Mouse (Mus musculus) heart, embryonic 12.5 days (tissue): Measurements from ENCODE around the gene Rad51b. TPM values are rescaled to one million over a fixed set of nuclear protein-coding genes. Genes with fewer than 3 reads are reported as not detected.

Source experiments
- ATAC-seq: fragments of 200-750 bp; cut with Nextera tagmentation; 2 replicates; pipeline ENCODE4 v1.8.0; 2017; ENCODE audit warnings: moderate TSS enrichment, moderate library complexity; ENCODE audit not compliant: insufficient number of reproducible peaks, low FRiP score
- H3K27ac ChIP-seq: fragments of 300-500 bp; sonication (generic); 2 replicates; pipeline ENCODE4 v1.5.1; 2016; ENCODE audit warnings: mild to moderate bottlenecking, moderate library complexity; ENCODE audit not compliant: poor library complexity, severe bottlenecking
- H3K27me3 ChIP-seq: fragments of 300-500 bp; sonication (generic); replicated peaks from 2 replicates; pipeline ENCODE4 v1.6.1; 2016; ENCODE audit warnings: mild to moderate bottlenecking, moderate library complexity
- H3K36me3 ChIP-seq: fragments of 300-500 bp; sonication (generic); 2 replicates; pipeline ENCODE4 v1.6.1; 2016; ENCODE audit warnings: mild to moderate bottlenecking, moderate library complexity
- H3K4me1 ChIP-seq: fragments of 300-500 bp; sonication (generic); replicated peaks from 2 replicates; pipeline ENCODE4 v1.6.1; 2016; ENCODE audit warnings: mild to moderate bottlenecking
- H3K4me2 ChIP-seq: fragments of 300-500 bp; sonication (generic); 2 replicates; pipeline ENCODE4 v1.6.1; 2016; ENCODE audit warnings: mild to moderate bottlenecking, moderate library complexity
- H3K4me3 ChIP-seq: fragments of 300-500 bp; sonication (generic); 2 replicates; pipeline ENCODE4 v1.5.1; 2016; ENCODE audit warnings: mild to moderate bottlenecking
- H3K9ac ChIP-seq: fragments of 300-500 bp; sonication (generic); 2 replicates; pipeline ENCODE4 v1.6.1; 2016; ENCODE audit warnings: mild to moderate bottlenecking, moderate library complexity
- H3K9me3 ChIP-seq: fragments of 300-500 bp; sonication (generic); replicated peaks from 2 replicates; pipeline ENCODE4 v1.6.1; 2016; ENCODE audit warnings: mild to moderate bottlenecking, moderate library complexity
- WGBS: fragments of 180-500 bp; shearing (Covaris S2); methylation state at CpG from one replicate; pipeline ENCODE4 v1.1.7; 2016; 5-methylcytosine and 5-hydroxymethylcytosine counted together
- polyA plus RNA-seq: library from polyadenylated mRNA; unstranded; fragments of >200 nt; fragmentation: Nextera tagmentation; extraction: Ambion mirVana; gene quantifications from 2 replicates; pipeline ENCODE4 v1.2.1, GENCODE M21; 2016

The Rad51b gene
- polyA plus RNA-seq, 1 experiment from 2014 or later = 4.6 TPM

- WGBS = 85% methylated on average over 5 of the region's 5 CpGs
- Histone ChIP-seq H3K4me2 (no peak overlapping the region), H3K9me3 (peaks cover 8% of the 10 kb centered on the region), H3K36me3 (peaks cover 6% of the 10 kb centered on the region; the same call in 1 of the 2 replicates), H3K27me3 (no peaks in the 10 kb centered on the region), H3K27ac (no peak overlapping the region), H3K4me1 (0 out of 2 replicates have a peak, but pooled peaks cover 4% of the 10 kb centered on the region), H3K9ac (no peak overlapping the region), H3K4me3 (no peak overlapping the region)
- ATAC-seq = no peak
These were observed 484.7 kb downstream of the Rad51b start for GRCm38 (mm10) chr12:79781788-79782187.

- H3K9me3 ChIP-seq = peaks cover 8% of the 10 kb centered on the region
- peaks cover 6% of the 10 kb centered on the region; the same call in 1 of the 2 replicates for H3K36me3 ChIP-seq
- WGBS = 90% methylated on average over 6 of the region's 6 CpGs
- no peak overlapping the region for H3K9ac ChIP-seq
- H3K27me3 ChIP-seq = no peaks in the 10 kb centered on the region
- no peak overlapping the region for H3K4me3 ChIP-seq
- 0 out of 2 replicates have a peak, but pooled peaks cover 4% of the 10 kb centered on the region for H3K4me1 ChIP-seq
- no peak; the same call in 1 of the 2 replicates for ATAC-seq
- no peak overlapping the region for H3K27ac ChIP-seq
- H3K4me2 ChIP-seq = no peak overlapping the region
These were observed 485.5 kb downstream of the Rad51b start for GRCm38 (mm10) chr12:79782444-79783117.

GRCm38 (mm10) chr12:79784159-79784558 lies 487.1 kb downstream of the Rad51b start:
- Histone ChIP-seq H3K9me3 (peaks cover 8% of the 10 kb centered on the region), H3K27ac (no peak overlapping the region), H3K9ac (no peak overlapping the region), H3K27me3 (no peaks in the 10 kb centered on the region), H3K36me3 (peaks cover 6% of the 10 kb centered on the region; the same call in 1 of the 2 replicates), H3K4me3 (no peak overlapping the region), H3K4me2 (no peak overlapping the region), H3K4me1 (0 out of 2 replicates have a peak, but pooled peaks cover 4% of the 10 kb centered on the region)
- ATAC-seq = no peak
- 71% methylated on average over 7 of the region's 7 CpGs for WGBS

GRCm38 (mm10) chr12:79785691-79786090 lies 488.6 kb downstream of the Rad51b start:
- 87% methylated on average over 3 of the region's 3 CpGs for WGBS
- no peak overlapping the region for H3K9ac ChIP-seq
- H3K4me3 ChIP-seq = no peak overlapping the region
- ATAC-seq = no peak
- H3K4me2 ChIP-seq = no peak overlapping the region
- no peaks in the 10 kb centered on the region for H3K27me3 ChIP-seq
- H3K9me3 ChIP-seq = peaks cover 8% of the 10 kb centered on the region
- no peaks in the 10 kb centered on the region for H3K4me1 ChIP-seq
- peaks cover 6% of the 10 kb centered on the region; the same call in 1 of the 2 replicates for H3K36me3 ChIP-seq
- H3K27ac ChIP-seq = no peak overlapping the region

GRCm38 (mm10) chr12:79787538-79787937 lies 490.5 kb downstream of the Rad51b start:
- no peaks in the 10 kb centered on the region for H3K27me3 ChIP-seq
- peaks cover under 1% of the 10 kb centered on the region; the same call in 1 of the 2 replicates for H3K36me3 ChIP-seq
- H3K4me2 ChIP-seq = no peak overlapping the region
- WGBS = 84% methylated on average over 10 of the region's 10 CpGs
- no peak overlapping the region for H3K27ac ChIP-seq
- peaks cover 9% of the 10 kb centered on the region for H3K4me1 ChIP-seq
- H3K9me3 ChIP-seq = peaks cover 3% of the 10 kb centered on the region
- ATAC-seq = no peak
- H3K4me3 ChIP-seq = no peak overlapping the region
- H3K9ac ChIP-seq = no peak overlapping the region

GRCm38 (mm10) chr12:79788340-79788739 lies 491.3 kb downstream of the Rad51b start:
- Histone ChIP-seq H3K27ac (no peak overlapping the region), H3K4me1 (peaks cover 15% of the 10 kb centered on the region), H3K9ac (no peak overlapping the region), H3K4me2 (no peak overlapping the region), H3K9me3 (no peaks in the 10 kb centered on the region), H3K27me3 (no peaks in the 10 kb centered on the region), H3K4me3 (no peak overlapping the region), H3K36me3 (no peaks in the 10 kb centered on the region)
- ATAC-seq = no peak
- 87% methylated on average over 5 of the region's 5 CpGs for WGBS

GRCm38 (mm10) chr12:79789481-79789880 lies 492.4 kb downstream of the Rad51b start:
- no peak overlapping the region for H3K9ac ChIP-seq
- H3K27me3 ChIP-seq = no peaks in the 10 kb centered on the region
- H3K4me2 ChIP-seq = no peak overlapping the region
- ATAC-seq = no peak
- H3K4me1 ChIP-seq = peaks cover 16% of the 10 kb centered on the region
- no peaks in the 10 kb centered on the region for H3K9me3 ChIP-seq
- no peak overlapping the region for H3K27ac ChIP-seq
- no peaks in the 10 kb centered on the region for H3K36me3 ChIP-seq
- WGBS = 76% methylated on average over 6 of the region's 6 CpGs
- H3K4me3 ChIP-seq = no peak overlapping the region

DNA sequence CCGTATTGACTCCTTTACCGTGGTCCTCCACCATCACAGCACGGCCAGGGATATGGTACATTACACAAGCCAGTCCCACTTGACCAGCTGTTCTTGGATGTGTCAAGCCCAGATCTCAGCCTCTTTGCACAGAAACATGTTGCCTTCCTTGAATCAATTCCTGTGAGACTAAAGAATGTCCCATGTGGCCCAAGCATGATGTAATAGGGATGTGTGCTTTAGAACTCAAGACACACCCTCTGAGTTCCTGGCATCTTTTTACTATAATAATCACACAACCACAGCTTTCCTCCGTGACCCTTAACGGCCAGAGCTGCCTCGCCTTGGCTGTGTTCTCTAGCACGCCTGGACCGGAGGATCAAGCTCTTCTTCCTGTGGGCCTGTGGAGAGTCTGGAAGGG lies 496.3 kb downstream of the Rad51b start:
- Histone ChIP-seq H3K27me3 (no peaks in the 10 kb centered on the region), H3K36me3 (no peaks in the 10 kb centered on the region), H3K4me2 (no peak overlapping the region), H3K4me3 (no peak overlapping the region), H3K9me3 (no peaks in the 10 kb centered on the region), H3K4me1 (peaks cover 21% of the 10 kb centered on the region), H3K27ac (no peak overlapping the region), H3K9ac (no peak overlapping the region)
- no peak for ATAC-seq
- WGBS = 79% methylated on average over 8 of the region's 8 CpGs

- Histone ChIP-seq H3K4me3 (no peak overlapping the region), H3K4me1 (peaks cover 21% of the 10 kb centered on the region), H3K9me3 (no peaks in the 10 kb centered on the region), H3K27ac (no peak overlapping the region), H3K36me3 (no peaks in the 10 kb centered on the region), H3K27me3 (no peaks in the 10 kb centered on the region), H3K4me2 (no peak overlapping the region), H3K9ac (no peak overlapping the region)
- no peak for ATAC-seq
- 87% methylated on average over 4 of the region's 4 CpGs for WGBS
These were observed 497.7 kb downstream of the Rad51b start for GRCm38 (mm10) chr12:79794802-79795201.

DNA sequence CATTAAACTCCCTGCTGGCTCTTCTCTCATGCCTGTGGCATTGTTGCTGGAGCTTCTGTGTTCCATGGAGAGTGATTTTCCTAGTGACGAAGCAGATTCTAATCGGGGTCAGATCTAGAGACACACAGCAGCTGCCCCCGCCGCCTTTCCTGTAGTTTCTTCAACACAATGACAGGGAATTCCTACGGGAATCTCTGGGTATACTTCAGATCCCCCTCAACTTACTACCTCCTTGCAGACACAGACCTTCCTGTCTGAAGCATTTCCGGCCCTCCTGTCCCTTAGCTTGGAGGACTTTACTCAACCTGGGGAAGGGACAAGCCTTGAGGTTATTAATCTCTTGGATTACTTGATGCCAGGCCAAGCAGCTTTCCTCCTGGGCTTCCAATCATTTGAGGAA lies 499.2 kb downstream of the Rad51b start:
- no peaks in the 10 kb centered on the region for H3K27me3 ChIP-seq
- H3K36me3 ChIP-seq = no peaks in the 10 kb centered on the region
- no peak overlapping the region for H3K4me2 ChIP-seq
- no peaks in the 10 kb centered on the region for H3K9me3 ChIP-seq
- H3K4me1 ChIP-seq = peaks cover 21% of the 10 kb centered on the region
- ATAC-seq = no peak
- H3K27ac ChIP-seq = no peak overlapping the region
- no peak overlapping the region for H3K9ac ChIP-seq
- 56% methylated on average over 6 of the region's 6 CpGs for WGBS
- no peak overlapping the region for H3K4me3 ChIP-seq

DNA sequence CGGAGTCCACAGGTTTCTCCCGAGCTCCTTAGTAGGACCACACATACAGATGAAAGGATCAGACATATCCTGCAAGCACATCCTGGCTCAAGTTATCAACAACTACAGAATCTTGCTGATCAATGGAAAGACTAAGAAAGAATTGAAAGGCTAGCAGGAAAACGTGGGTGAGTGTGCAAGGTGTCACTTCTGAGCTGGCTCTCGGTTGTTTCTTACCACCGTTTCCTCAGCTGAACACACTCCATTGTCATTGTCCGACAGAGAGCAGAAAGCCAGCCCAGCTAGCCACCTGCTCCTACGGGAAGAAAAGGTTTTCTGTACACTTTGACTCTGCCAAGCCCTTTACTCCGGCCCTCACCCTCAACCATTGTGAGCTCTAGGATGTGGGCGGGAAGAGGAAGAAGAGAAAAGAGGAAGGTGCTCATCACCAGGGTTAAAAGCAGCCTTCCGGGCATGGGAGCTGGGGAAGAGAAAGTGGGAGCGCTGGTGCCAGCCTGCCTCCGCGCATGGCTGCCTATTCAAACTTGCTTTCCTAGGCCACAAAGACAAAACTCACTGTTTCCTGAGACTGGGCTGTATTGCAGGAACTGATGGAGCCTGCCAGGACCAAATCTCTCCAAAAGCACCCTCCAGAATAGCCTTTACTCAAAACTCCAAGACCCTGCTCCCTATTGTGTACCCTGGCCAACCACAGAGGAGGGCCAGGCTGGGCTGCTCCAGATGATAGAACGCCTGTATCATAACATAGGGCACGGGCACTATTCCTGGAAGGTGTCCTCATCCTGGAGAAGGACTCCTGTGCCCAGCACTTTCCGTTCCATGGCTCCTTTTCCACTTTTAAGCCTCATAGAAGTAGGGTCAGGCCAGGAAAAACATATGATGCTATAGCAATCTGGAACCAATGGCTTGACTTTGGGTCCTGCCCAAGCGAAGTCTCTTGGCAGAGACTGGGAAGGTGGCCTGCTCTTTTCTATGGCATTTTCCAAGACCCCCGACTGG lies 500.0 kb downstream of the Rad51b start:
- no peak for ATAC-seq
- 69% methylated on average over 18 of the region's 18 CpGs for WGBS
- H3K9me3 ChIP-seq = no peaks in the 10 kb centered on the region
- no peak overlapping the region for H3K27ac ChIP-seq
- no peak overlapping the region for H3K9ac ChIP-seq
- no peak overlapping the region for H3K4me3 ChIP-seq
- H3K4me1 ChIP-seq = peaks cover 16% of the 10 kb centered on the region
- no peak overlapping the region for H3K4me2 ChIP-seq
- no peaks in the 10 kb centered on the region for H3K27me3 ChIP-seq
- H3K36me3 ChIP-seq = no peaks in the 10 kb centered on the region
